Mouse (Mus musculus): ENCODE data around the gene Antxr1.
"Not testable (repeated sequence)": the region's sequence is repeated elsewhere in the genome, so short reads cannot be mapped to it uniquely, and the experiment has no call there.

The Antxr1 gene

DNA sequence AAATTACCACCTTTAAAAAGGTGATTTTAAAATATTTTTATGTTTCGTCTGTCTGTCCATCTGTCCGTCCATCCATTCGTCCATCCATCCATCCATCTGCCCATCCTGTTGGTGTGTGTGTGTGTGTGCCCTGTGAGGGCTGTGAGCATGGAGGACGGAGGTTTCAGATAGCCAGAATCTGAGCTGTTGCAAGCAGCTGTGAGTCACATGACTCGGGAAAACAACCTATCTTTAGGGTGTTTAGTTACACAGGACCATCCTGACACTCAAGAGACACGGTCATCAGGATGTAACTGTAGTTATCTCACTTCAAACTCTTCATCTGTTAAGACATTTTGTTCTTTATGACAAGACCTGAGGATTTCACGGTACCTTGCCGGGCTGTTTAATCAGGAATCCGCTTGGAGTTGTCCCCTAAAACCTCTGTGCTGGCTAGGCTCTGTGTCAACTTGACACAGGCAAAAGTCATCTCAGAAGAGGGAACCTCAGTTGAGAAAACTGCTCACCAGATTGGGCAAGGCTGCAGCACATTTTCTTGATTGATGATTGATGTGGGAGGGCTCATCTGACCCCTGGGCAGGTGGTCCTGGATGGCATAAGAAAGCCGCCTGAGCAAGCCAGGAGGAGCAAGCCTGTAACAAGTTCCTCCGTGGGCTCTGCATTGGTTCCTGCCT is 231.4 kb downstream of the Antxr1 start, which contains the start of gene D6Ertd527e:
TSS of gene D6Ertd527e (plus strand) at position 624 of the 674 bp plus-strand sequence.
- intact Hi-C loops (cut with DNase I), result loop anchor here (5.0 to 10.0 kb wide), 2 partner anchors 141 to 283 kb away; partner anchors contain the start of gene Gkn3

DNA sequence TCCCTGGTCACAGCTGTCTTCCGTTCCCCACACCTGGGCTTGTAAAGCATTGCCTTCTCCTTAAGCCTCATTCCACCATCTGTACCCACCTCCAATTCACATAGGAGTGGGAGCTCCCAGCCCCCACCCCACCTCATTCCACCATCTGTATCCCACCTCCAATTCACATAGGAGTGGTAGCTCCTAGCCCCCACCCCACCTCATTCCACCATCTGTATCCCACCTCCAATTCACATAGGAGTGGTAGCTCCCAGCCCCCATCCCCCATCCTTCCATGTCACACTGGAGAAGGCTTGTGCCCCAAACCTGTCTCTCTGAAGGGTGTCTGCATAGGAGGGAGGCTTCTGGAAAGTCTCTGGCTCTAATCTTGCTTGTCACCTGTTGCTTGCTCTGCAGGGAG is 232.3 kb downstream of the Antxr1 start:
- intact Hi-C loops (cut with DNase I), result loop anchor here (5.0 to 10.0 kb wide), 2 partner anchors 141 to 284 kb away; partner anchors contain the start of gene Gkn3

- intact Hi-C loops (cut with DNase I), result loop anchor here (5.0 to 10.0 kb wide), 2 partner anchors 142 to 285 kb away; partner anchors contain the start of gene Gkn3
Measured at GRCm38 (mm10) chr6:87102421-87102911, 233.2 kb downstream of the Antxr1 start.

DNA sequence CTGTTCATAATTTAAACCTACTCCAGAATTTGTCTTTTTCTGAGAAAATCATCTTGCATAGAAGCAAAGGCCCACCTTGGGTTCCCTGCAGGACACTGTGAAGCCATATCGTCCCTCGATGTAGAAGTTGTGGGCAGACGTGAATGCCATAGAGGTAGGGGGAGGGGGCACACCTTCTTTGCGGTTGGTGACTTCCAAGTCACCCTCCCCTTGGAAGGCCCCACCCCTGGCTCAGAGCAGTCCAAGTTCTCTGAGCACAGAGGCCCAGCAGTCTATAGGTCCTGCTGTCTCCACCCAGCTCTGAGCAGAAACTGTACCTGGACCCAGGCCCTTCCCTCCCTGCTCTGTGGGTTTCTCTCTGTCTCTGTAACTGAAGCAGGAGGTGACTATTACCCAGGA is 233.7 kb downstream of the Antxr1 start:
- intact Hi-C loops (cut with DNase I), result loop anchor here (1.0 to 10.0 kb wide), 4 partner anchors 143 to 285 kb away; partner anchors contain the start of genes Antxr1 and Gkn3

- intact Hi-C loops (cut with DNase I), result loop anchor here (1.0 to 10.0 kb wide), 4 partner anchors 143 to 286 kb away; partner anchors contain the start of genes Antxr1 and Gkn3
Measured at GRCm38 (mm10) chr6:87101281-87101954, 234.2 kb downstream of the Antxr1 start.

DNA sequence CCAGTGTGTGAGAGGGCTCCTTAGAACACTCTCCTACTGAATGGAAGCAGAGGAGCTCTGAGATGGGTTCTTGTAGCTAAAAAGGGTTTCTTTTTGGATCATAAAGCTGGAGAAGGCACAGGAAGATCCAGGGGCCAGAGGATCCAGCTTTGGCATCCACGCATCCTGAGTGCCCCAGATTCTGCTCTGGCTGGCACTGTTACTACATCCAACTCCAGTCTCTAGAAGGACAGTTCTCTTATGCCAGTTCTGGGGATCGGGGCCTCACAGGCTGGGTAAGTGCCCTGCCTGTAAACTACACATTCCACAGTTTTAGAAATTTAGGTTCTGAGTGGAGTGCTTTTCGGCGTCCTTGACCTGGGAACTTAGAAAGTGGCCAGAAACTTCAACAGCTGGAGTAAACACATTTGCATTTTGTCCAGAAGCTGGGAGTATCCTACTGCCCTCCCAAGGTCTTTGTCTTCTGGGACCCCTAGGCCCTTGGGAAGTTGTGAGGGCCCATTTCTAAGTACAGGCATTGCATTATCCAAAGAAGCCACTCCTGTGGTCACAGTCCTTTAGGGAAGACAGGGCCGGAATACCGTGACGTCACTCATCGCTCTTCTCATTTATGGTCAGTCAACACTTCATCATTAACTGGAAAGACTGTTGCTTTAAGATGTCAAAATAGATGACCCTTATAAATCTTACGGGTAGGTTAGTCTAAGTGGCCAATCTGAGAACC is 235.2 kb downstream of the Antxr1 start:
- intact Hi-C loops (cut with DNase I), result loop anchor here (1.0 to 10.0 kb wide), 4 partner anchors 144 to 287 kb away; partner anchors contain the start of genes Antxr1 and Gkn3

GRCm38 (mm10) chr6:87099671-87100296 is 235.8 kb downstream of the Antxr1 start:
- intact Hi-C loops (cut with DNase I), result loop anchor here (2.0 to 10.0 kb wide), 3 partner anchors 145 to 288 kb away; partner anchors contain the start of genes Antxr1 and Gkn3

- intact Hi-C loops (cut with DNase I), result no loop called here
Measured at GRCm38 (mm10) chr6:87099261-87099660, 236.4 kb downstream of the Antxr1 start.

GRCm38 (mm10) chr6:87093631-87094030 is 242.0 kb downstream of the Antxr1 start:
- intact Hi-C loops (cut with DNase I), result not testable (repeated sequence)

DNA sequence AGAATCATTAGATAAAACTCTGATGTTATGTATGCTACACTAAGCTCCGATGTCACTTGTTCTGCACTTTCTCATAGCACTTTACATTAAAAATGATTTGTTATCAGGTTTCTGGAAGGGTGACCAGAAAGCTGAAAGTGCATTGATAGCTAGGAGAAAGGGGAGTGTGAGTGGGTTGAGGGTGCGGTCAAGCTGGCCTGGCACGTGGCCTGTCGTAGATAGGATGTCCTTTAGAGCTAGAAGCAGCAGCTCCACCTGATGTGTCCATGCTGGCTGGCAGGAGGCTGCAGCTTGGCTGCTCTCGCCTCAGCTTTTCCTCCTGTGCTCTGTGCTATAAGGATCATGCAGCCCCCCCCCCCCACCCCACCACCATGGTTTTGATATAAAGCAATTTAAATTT is 243.1 kb downstream of the Antxr1 start:
- intact Hi-C loops (cut with DNase I), result no loop called here

GRCm38 (mm10) chr6:87090877-87091276 is 244.7 kb downstream of the Antxr1 start:
- intact Hi-C loops (cut with DNase I), result no loop called here

- intact Hi-C loops (cut with DNase I), result no loop called here
Measured at GRCm38 (mm10) chr6:87088356-87088755, 247.3 kb downstream of the Antxr1 start.

GRCm38 (mm10) chr6:87085026-87085425 is 250.6 kb downstream of the Antxr1 start:
- intact Hi-C loops (cut with DNase I), result no loop called here
